Mouse (Mus musculus) heart, postnatal 0 days (tissue): ENCODE data around the gene Ormdl3.

Experiments used
- CTCF ChIP-seq: IDR thresholded peaks from 2 replicates; pipeline ENCODE4 v1.5.1; 2016; ENCODE audit warnings: antibody characterized with exemption, control low read depth, low read depth
- EP300 ChIP-seq: IDR thresholded peaks from 2 replicates; pipeline ENCODE4 v1.6.1; 2016; ENCODE audit warnings: antibody characterized with exemption, low read depth

DNA sequence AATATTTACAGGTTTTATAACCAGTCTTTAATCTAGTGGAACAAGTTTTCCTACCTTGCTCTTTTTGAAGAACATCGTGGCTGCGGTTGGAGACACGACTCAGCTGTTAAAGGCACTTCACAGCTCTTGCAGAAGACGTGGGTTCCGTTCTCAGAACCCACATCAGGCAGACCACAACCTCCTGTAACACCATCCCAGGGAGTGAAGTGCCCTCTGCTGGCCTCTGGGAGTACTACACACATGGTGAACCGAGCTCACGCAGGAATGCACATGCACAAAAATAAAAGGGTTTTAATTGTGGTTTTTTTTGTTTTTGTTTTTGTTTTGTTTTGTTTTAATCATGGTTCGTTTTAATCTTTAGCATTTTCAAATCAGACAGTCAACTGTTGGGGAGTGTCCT is 18.8 kb downstream of the Ormdl3 start:
- no peak for TF ChIP-seq CTCF
- TF ChIP-seq EP300: no peak
